Mouse (Mus musculus) limb, embryonic 15.5 days (tissue): ENCODE measurements around the gene Armh4. TPM values are rescaled to one million over a fixed set of nuclear protein-coding genes. Genes with fewer than 3 reads are reported as not detected.

ENCODE experiments used
- polyA plus RNA-seq: library from polyadenylated mRNA; unstranded; fragments of >200 nt; fragmentation: Nextera tagmentation; extraction: Ambion mirVana; gene quantifications from 2 replicates; pipeline ENCODE4 v1.2.1, GENCODE M21; 2015

Armh4 gene
- polyA plus RNA-seq, 1 experiment from 2014 or later: 19.1 TPM

Other genes starting within 250 kb of the Armh4 start
- gene Olfr722, start 118.6 kb upstream of the Armh4 start, polyA plus RNA-seq: not detected in 2 replicates
- gene Olfr723, start 148.4 kb upstream of the Armh4 start, polyA plus RNA-seq: not detected in 2 replicates
- not detected in 2 replicates for gene Olfr724, start 179.9 kb upstream of the Armh4 start, polyA plus RNA-seq